Mouse (Mus musculus): ENCODE measurements around the gene Stard7. TPM values are rescaled to one million over a fixed set of nuclear protein-coding genes. Genes with fewer than 3 reads are reported as not detected.

Gene Stard7
- polyA plus RNA-seq, 1 experiment from 2014 or later, result 95.0 TPM

DNA sequence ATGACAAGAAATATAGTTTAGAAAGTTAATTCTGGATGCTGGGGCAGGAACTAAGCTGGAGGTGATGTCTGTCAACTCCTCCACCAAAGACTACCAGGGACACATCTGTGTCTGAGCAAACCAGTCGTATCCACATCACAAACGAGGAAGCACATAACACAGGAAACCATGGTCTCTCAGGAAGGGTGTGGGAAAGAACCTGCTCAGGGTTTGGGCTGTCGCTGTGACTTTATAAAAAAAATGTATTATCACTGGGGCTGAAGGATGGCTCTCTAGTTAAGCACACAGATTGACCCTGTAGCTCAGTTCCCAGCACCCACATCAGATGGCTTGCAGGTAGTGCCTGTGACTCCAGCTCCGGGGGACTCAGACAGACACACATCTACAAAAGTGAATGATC lies 49.1 kb downstream of the Stard7 start:
- H3K27me3 ChIP-seq (ENCODE audit: control insufficient read depth, insufficient read depth, low read length), result no peaks in the 10 kb centered on the region
- H3K27ac ChIP-seq (ENCODE audit: low read depth, low read length), result no peak overlapping the region
- H3K9me3 ChIP-seq (ENCODE audit: control insufficient read depth, low read length), result no peaks in the 10 kb centered on the region
- 79% methylated on average over 4 of the region's 4 CpGs for WGBS
- no peak overlapping the region for H3K4me3 ChIP-seq (ENCODE audit: low read depth, low read length)
- H3K9ac ChIP-seq (ENCODE audit: low read length), result no peak overlapping the region
- no peak for DNase-seq (ENCODE audit: low spot score)
- no peak overlapping the region for H3K4me2 ChIP-seq (ENCODE audit: low read depth, low read length, severe bottlenecking)
- H3K4me1 ChIP-seq (replicated peaks; ENCODE audit: control insufficient read depth, insufficient read depth, low read length), result no peaks in the 10 kb centered on the region
- H3K36me3 ChIP-seq (ENCODE audit: control insufficient read depth, insufficient read depth, low read length), result no peaks in the 10 kb centered on the region
- no peak for ATAC-seq (replicated peaks; ENCODE audit: low FRiP score)

- H3K9ac ChIP-seq (ENCODE audit: low read length), result no peak overlapping the region
- no peaks in the 10 kb centered on the region for H3K36me3 ChIP-seq (ENCODE audit: control insufficient read depth, insufficient read depth, low read length)
- ATAC-seq (replicated peaks; ENCODE audit: low FRiP score) (no peak), DNase-seq (ENCODE audit: low spot score) (no peak)
- H3K4me3 ChIP-seq (ENCODE audit: low read depth, low read length), result no peak overlapping the region
- 70% methylated on average over 6 of the region's 6 CpGs for WGBS
- H3K27me3 ChIP-seq (ENCODE audit: control insufficient read depth, insufficient read depth, low read length), result no peaks in the 10 kb centered on the region
- H3K27ac ChIP-seq (ENCODE audit: low read depth, low read length), result no peak overlapping the region
- H3K4me2 ChIP-seq (ENCODE audit: low read depth, low read length, severe bottlenecking), result no peak overlapping the region
- H3K9me3 ChIP-seq (ENCODE audit: control insufficient read depth, low read length), result no peaks in the 10 kb centered on the region
- no peaks in the 10 kb centered on the region for H3K4me1 ChIP-seq (replicated peaks; ENCODE audit: control insufficient read depth, insufficient read depth, low read length)
Measured at GRCm38 (mm10) chr2:127322671-127323285, 52.8 kb downstream of the Stard7 start.

DNA sequence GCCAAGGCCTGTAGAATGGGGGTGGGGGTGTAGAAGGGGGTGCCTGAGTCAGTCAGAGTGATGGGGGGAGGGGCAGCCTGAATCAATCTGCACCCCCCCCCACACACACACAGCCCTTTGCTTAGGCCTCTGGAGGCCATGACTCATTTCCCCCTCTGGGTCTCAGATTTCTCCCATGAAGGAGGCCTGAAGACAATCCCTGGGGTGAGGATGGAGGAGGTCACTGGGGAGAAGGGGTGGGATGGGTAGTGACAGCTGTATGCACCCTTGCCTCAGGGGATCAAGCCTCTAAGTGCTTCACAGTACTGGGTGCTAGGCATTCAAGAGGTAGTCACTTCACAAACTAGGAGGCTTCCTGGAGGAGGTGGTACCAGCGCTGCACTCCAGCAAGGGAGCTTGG lies 53.6 kb downstream of the Stard7 start:
- no peak overlapping the region for H3K4me2 ChIP-seq (ENCODE audit: low read depth, low read length, severe bottlenecking)
- H3K9me3 ChIP-seq (ENCODE audit: control insufficient read depth, low read length), result no peaks in the 10 kb centered on the region
- ATAC-seq (replicated peaks; ENCODE audit: low FRiP score), result no peak
- H3K9ac ChIP-seq (ENCODE audit: low read length), result no peak overlapping the region
- no peaks in the 10 kb centered on the region for H3K27me3 ChIP-seq (ENCODE audit: control insufficient read depth, insufficient read depth, low read length)
- no peaks in the 10 kb centered on the region for H3K4me1 ChIP-seq (replicated peaks; ENCODE audit: control insufficient read depth, insufficient read depth, low read length)
- WGBS, result 63% methylated on average over 1 of the region's 1 CpGs
- no peaks in the 10 kb centered on the region for H3K36me3 ChIP-seq (ENCODE audit: control insufficient read depth, insufficient read depth, low read length)
- DNase-seq (ENCODE audit: low spot score), result no peak
- no peak overlapping the region for H3K4me3 ChIP-seq (ENCODE audit: low read depth, low read length)
- H3K27ac ChIP-seq (ENCODE audit: low read depth, low read length), result no peak overlapping the region

- Histone ChIP-seq H3K4me1 (replicated peaks; ENCODE audit: control insufficient read depth, insufficient read depth, low read length) (no peaks in the 10 kb centered on the region), H3K27ac (ENCODE audit: low read depth, low read length) (no peak overlapping the region), H3K9ac (ENCODE audit: low read length) (no peak overlapping the region), H3K27me3 (ENCODE audit: control insufficient read depth, insufficient read depth, low read length) (no peaks in the 10 kb centered on the region), H3K36me3 (ENCODE audit: control insufficient read depth, insufficient read depth, low read length) (no peaks in the 10 kb centered on the region), H3K4me2 (ENCODE audit: low read depth, low read length, severe bottlenecking) (no peak overlapping the region), H3K9me3 (ENCODE audit: control insufficient read depth, low read length) (no peaks in the 10 kb centered on the region), H3K4me3 (ENCODE audit: low read depth, low read length) (no peak overlapping the region)
- 84% methylated on average over 7 of the region's 7 CpGs for WGBS
- DNase-seq (ENCODE audit: low spot score) (no peak), ATAC-seq (replicated peaks; ENCODE audit: low FRiP score) (no peak)
Measured at GRCm38 (mm10) chr2:127324456-127324855, 54.4 kb downstream of the Stard7 start.

- Histone ChIP-seq H3K27ac (ENCODE audit: low read depth, low read length) (no peak overlapping the region), H3K27me3 (ENCODE audit: control insufficient read depth, insufficient read depth, low read length) (no peaks in the 10 kb centered on the region), H3K9ac (ENCODE audit: low read length) (no peak overlapping the region), H3K4me1 (replicated peaks; ENCODE audit: control insufficient read depth, insufficient read depth, low read length) (no peaks in the 10 kb centered on the region), H3K4me2 (ENCODE audit: low read depth, low read length, severe bottlenecking) (no peak overlapping the region), H3K9me3 (ENCODE audit: control insufficient read depth, low read length) (no peaks in the 10 kb centered on the region), H3K4me3 (ENCODE audit: low read depth, low read length) (no peak overlapping the region), H3K36me3 (ENCODE audit: control insufficient read depth, insufficient read depth, low read length) (no peaks in the 10 kb centered on the region)
- ATAC-seq (replicated peaks; ENCODE audit: low FRiP score) (no peak), DNase-seq (ENCODE audit: low spot score) (no peak)
- WGBS, result 76% methylated on average over 12 of the region's 12 CpGs
Measured at GRCm38 (mm10) chr2:127328090-127328851, 58.3 kb downstream of the Stard7 start.

GRCm38 (mm10) chr2:127332807-127333570 lies 63.0 kb downstream of the Stard7 start:
- no peaks in the 10 kb centered on the region for H3K36me3 ChIP-seq (ENCODE audit: control insufficient read depth, insufficient read depth, low read length)
- no peak overlapping the region for H3K4me3 ChIP-seq (ENCODE audit: low read depth, low read length)
- no peak overlapping the region for H3K4me2 ChIP-seq (ENCODE audit: low read depth, low read length, severe bottlenecking)
- ATAC-seq (replicated peaks; ENCODE audit: low FRiP score) (no peak), DNase-seq (ENCODE audit: low spot score) (no peak)
- peaks cover 6% of the 10 kb centered on the region for H3K4me1 ChIP-seq (replicated peaks; ENCODE audit: control insufficient read depth, insufficient read depth, low read length)
- H3K27me3 ChIP-seq (ENCODE audit: control insufficient read depth, insufficient read depth, low read length), result peaks cover 27% of the 10 kb centered on the region
- 82% methylated on average over 14 of the region's 14 CpGs for WGBS
- no peak overlapping the region for H3K27ac ChIP-seq (ENCODE audit: low read depth, low read length)
- H3K9me3 ChIP-seq (ENCODE audit: control insufficient read depth, low read length), result no peaks in the 10 kb centered on the region
- no peak overlapping the region for H3K9ac ChIP-seq (ENCODE audit: low read length)

DNA sequence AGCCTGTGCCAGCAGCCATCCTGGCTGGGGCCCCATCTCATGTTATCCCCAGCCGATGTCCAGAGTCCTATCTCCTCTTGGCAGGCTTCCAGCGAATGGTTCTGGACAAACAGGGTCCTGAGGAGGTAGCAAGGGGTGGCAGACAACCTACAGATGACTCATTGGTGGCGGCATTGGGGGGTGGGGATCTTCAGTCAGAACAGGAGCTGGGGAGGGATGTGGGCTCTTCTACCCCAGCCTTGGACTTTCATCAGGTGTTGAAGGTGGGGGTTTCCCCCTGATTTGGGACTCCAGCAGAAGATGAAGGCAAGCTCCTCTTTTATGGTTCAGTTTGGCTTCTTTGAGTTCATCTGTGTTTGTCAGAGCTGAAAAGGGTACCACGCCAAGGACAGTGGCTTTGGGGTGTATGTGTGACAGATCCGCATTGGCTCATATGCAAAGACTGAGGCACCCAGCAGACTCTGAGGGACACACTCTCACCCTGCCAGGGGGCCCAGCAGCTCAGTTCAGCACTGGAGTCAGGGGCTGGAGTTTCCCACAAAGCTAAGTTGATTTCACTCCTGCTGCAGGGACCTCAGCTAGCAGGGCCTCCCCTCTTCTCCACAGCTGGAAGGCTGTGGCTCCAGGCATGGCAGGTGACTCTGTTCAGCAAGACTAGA lies 64.1 kb downstream of the Stard7 start:
- H3K27ac ChIP-seq (ENCODE audit: low read depth, low read length), result no peak overlapping the region
- ATAC-seq (replicated peaks; ENCODE audit: low FRiP score), result no peak
- no peak overlapping the region for H3K4me3 ChIP-seq (ENCODE audit: low read depth, low read length)
- no peak overlapping the region for H3K4me2 ChIP-seq (ENCODE audit: low read depth, low read length, severe bottlenecking)
- no peaks in the 10 kb centered on the region for H3K9me3 ChIP-seq (ENCODE audit: control insufficient read depth, low read length)
- no peak overlapping the region for H3K9ac ChIP-seq (ENCODE audit: low read length)
- no peak for DNase-seq (ENCODE audit: low spot score)
- 83% methylated on average over 5 of the region's 5 CpGs for WGBS
- no peaks in the 10 kb centered on the region for H3K36me3 ChIP-seq (ENCODE audit: control insufficient read depth, insufficient read depth, low read length)
- peaks cover 6% of the 10 kb centered on the region for H3K4me1 ChIP-seq (replicated peaks; ENCODE audit: control insufficient read depth, insufficient read depth, low read length)
- peaks cover 27% of the 10 kb centered on the region for H3K27me3 ChIP-seq (ENCODE audit: control insufficient read depth, insufficient read depth, low read length)

GRCm38 (mm10) chr2:127335078-127335541 lies 65.1 kb downstream of the Stard7 start:
- Histone ChIP-seq H3K4me3 (ENCODE audit: low read depth, low read length) (no peak overlapping the region), H3K4me2 (ENCODE audit: low read depth, low read length, severe bottlenecking) (no peak overlapping the region), H3K36me3 (ENCODE audit: control insufficient read depth, insufficient read depth, low read length) (no peaks in the 10 kb centered on the region), H3K9ac (ENCODE audit: low read length) (no peak overlapping the region), H3K27ac (ENCODE audit: low read depth, low read length) (no peak overlapping the region), H3K27me3 (ENCODE audit: control insufficient read depth, insufficient read depth, low read length) (peaks cover 27% of the 10 kb centered on the region), H3K9me3 (ENCODE audit: control insufficient read depth, low read length) (no peaks in the 10 kb centered on the region), H3K4me1 (replicated peaks; ENCODE audit: control insufficient read depth, insufficient read depth, low read length) (peaks cover 6% of the 10 kb centered on the region)
- no peak for ATAC-seq (replicated peaks; ENCODE audit: low FRiP score)
- no peak for DNase-seq (ENCODE audit: low spot score)
- WGBS, result 44% methylated on average over 11 of the region's 11 CpGs
